Mouse (Mus musculus): Measurements from ENCODE around the gene Synj2. TPM values are rescaled to one million over a fixed set of nuclear protein-coding genes. Genes with fewer than 3 reads are reported as not detected.
A peak's percentile ranks its signal among the peaks of the same experiment; 100 is the strongest.

The Synj2 gene
- polyA plus RNA-seq, 2 experiments, result 3.3 to 4.4 TPM

- Histone ChIP-seq H3K4me1 (ENCODE audit: control insufficient read depth, insufficient read depth, low read length) (peaks cover 5% of the 10 kb centered on the region), H3K4me3 (replicated peaks; ENCODE audit: low read length) (no peak overlapping the region), H3K27ac (replicated peaks; ENCODE audit: low read depth, low read length) (no peak overlapping the region), H3K9ac (ENCODE audit: low read depth, low read length, severe bottlenecking) (no peak overlapping the region), H3K9me3 (ENCODE audit: control insufficient read depth, low read length) (no peaks in the 10 kb centered on the region), H3K27me3 (ENCODE audit: control insufficient read depth, insufficient read depth, low read length) (no peaks in the 10 kb centered on the region), H3K36me3 (ENCODE audit: control insufficient read depth, insufficient read depth, low read length) (no peaks in the 10 kb centered on the region), H3K4me2 (replicated peaks; ENCODE audit: low read depth, low read length, severe bottlenecking) (no peak overlapping the region)
- 46% methylated on average over 3 of the region's 3 CpGs for WGBS
- ATAC-seq (ENCODE audit: low FRiP score, low read depth) (no peak), DNase-seq (ENCODE audit: low spot score) (no peak)
- no peak for TF ChIP-seq POLR2A (IDR thresholded peaks at IDR 0.05; ENCODE audit: borderline replicate concordance, extremely low read depth, insufficient read depth, insufficient read length)
These were observed 16.0 kb downstream of the Synj2 start for GRCm38 (mm10) chr17:5957097-5957496.

- TF ChIP-seq POLR2A (IDR thresholded peaks at IDR 0.05; ENCODE audit: borderline replicate concordance, extremely low read depth, insufficient read depth, insufficient read length), result no peak
- DNase-seq (ENCODE audit: low spot score) (no peak), ATAC-seq (ENCODE audit: low FRiP score, low read depth) (no peak)
- WGBS, result 84% methylated on average over 5 of the region's 5 CpGs
- H3K27me3 ChIP-seq (ENCODE audit: control insufficient read depth, insufficient read depth, low read length), result no peaks in the 10 kb centered on the region
- no peaks in the 10 kb centered on the region for H3K9me3 ChIP-seq (ENCODE audit: control insufficient read depth, low read length)
- no peak overlapping the region for H3K9ac ChIP-seq (ENCODE audit: low read depth, low read length, severe bottlenecking)
- H3K4me3 ChIP-seq (replicated peaks; ENCODE audit: low read length), result no peak overlapping the region
- no peak overlapping the region for H3K27ac ChIP-seq (replicated peaks; ENCODE audit: low read depth, low read length)
- H3K36me3 ChIP-seq (ENCODE audit: control insufficient read depth, insufficient read depth, low read length), result no peaks in the 10 kb centered on the region
- H3K4me2 ChIP-seq (replicated peaks; ENCODE audit: low read depth, low read length, severe bottlenecking), result no peak overlapping the region
- peaks cover 5% of the 10 kb centered on the region for H3K4me1 ChIP-seq (ENCODE audit: control insufficient read depth, insufficient read depth, low read length)
These were observed 17.1 kb downstream of the Synj2 start for GRCm38 (mm10) chr17:5958229-5958628.

GRCm38 (mm10) chr17:5958636-5959035 is 17.6 kb downstream of the Synj2 start:
- H3K36me3 ChIP-seq (ENCODE audit: control insufficient read depth, insufficient read depth, low read length), result no peaks in the 10 kb centered on the region
- no peak overlapping the region for H3K9ac ChIP-seq (ENCODE audit: low read depth, low read length, severe bottlenecking)
- H3K27me3 ChIP-seq (ENCODE audit: control insufficient read depth, insufficient read depth, low read length), result no peaks in the 10 kb centered on the region
- H3K4me3 ChIP-seq (replicated peaks; ENCODE audit: low read length), result no peak overlapping the region
- no peaks in the 10 kb centered on the region for H3K9me3 ChIP-seq (ENCODE audit: control insufficient read depth, low read length)
- ATAC-seq (ENCODE audit: low FRiP score, low read depth) (no peak), DNase-seq (ENCODE audit: low spot score) (no peak)
- H3K4me1 ChIP-seq (ENCODE audit: control insufficient read depth, insufficient read depth, low read length), result peaks cover 5% of the 10 kb centered on the region
- no peak for TF ChIP-seq POLR2A (IDR thresholded peaks at IDR 0.05; ENCODE audit: borderline replicate concordance, extremely low read depth, insufficient read depth, insufficient read length)
- no peak overlapping the region for H3K4me2 ChIP-seq (replicated peaks; ENCODE audit: low read depth, low read length, severe bottlenecking)
- H3K27ac ChIP-seq (replicated peaks; ENCODE audit: low read depth, low read length), result no peak overlapping the region
- WGBS, result 80% methylated on average over 10 of the region's 10 CpGs

- H3K27ac ChIP-seq (replicated peaks; ENCODE audit: low read depth, low read length), result no peak overlapping the region
- no peak overlapping the region for H3K4me3 ChIP-seq (replicated peaks; ENCODE audit: low read length)
- no peak overlapping the region for H3K4me2 ChIP-seq (replicated peaks; ENCODE audit: low read depth, low read length, severe bottlenecking)
- H3K9ac ChIP-seq (ENCODE audit: low read depth, low read length, severe bottlenecking), result no peak overlapping the region
- ATAC-seq (ENCODE audit: low FRiP score, low read depth) (no peak), DNase-seq (ENCODE audit: low spot score) (no peak)
- no peaks in the 10 kb centered on the region for H3K27me3 ChIP-seq (ENCODE audit: control insufficient read depth, insufficient read depth, low read length)
- H3K36me3 ChIP-seq (ENCODE audit: control insufficient read depth, insufficient read depth, low read length), result no peaks in the 10 kb centered on the region
- 56% methylated on average over 7 of the region's 7 CpGs for WGBS
- H3K4me1 ChIP-seq (ENCODE audit: control insufficient read depth, insufficient read depth, low read length), result peaks cover 5% of the 10 kb centered on the region
- no peak for TF ChIP-seq POLR2A (IDR thresholded peaks at IDR 0.05; ENCODE audit: borderline replicate concordance, extremely low read depth, insufficient read depth, insufficient read length)
- H3K9me3 ChIP-seq (ENCODE audit: control insufficient read depth, low read length), result no peaks in the 10 kb centered on the region
These were observed 18.0 kb downstream of the Synj2 start for GRCm38 (mm10) chr17:5959096-5959495.

GRCm38 (mm10) chr17:5959802-5960201 is 18.7 kb downstream of the Synj2 start:
- no peak for TF ChIP-seq POLR2A (IDR thresholded peaks at IDR 0.05; ENCODE audit: borderline replicate concordance, extremely low read depth, insufficient read depth, insufficient read length)
- H3K36me3 ChIP-seq (ENCODE audit: control insufficient read depth, insufficient read depth, low read length), result no peaks in the 10 kb centered on the region
- H3K4me2 ChIP-seq (replicated peaks; ENCODE audit: low read depth, low read length, severe bottlenecking), result no peak overlapping the region
- H3K9ac ChIP-seq (ENCODE audit: low read depth, low read length, severe bottlenecking), result no peak overlapping the region
- no peaks in the 10 kb centered on the region for H3K9me3 ChIP-seq (ENCODE audit: control insufficient read depth, low read length)
- peak; percentile 39 for DNase-seq (ENCODE audit: low spot score)
- H3K4me1 ChIP-seq (ENCODE audit: control insufficient read depth, insufficient read depth, low read length), result peaks cover 5% of the 10 kb centered on the region
- H3K4me3 ChIP-seq (replicated peaks; ENCODE audit: low read length), result no peak overlapping the region
- H3K27me3 ChIP-seq (ENCODE audit: control insufficient read depth, insufficient read depth, low read length), result no peaks in the 10 kb centered on the region
- 0 out of 2 replicates have a peak overlapping the region, but pooled peaks have one; percentile 44 for H3K27ac ChIP-seq (replicated peaks; ENCODE audit: low read depth, low read length)
- ATAC-seq (ENCODE audit: low FRiP score, low read depth), result peak; percentile 72; the same call in 1 of the 2 replicates
- 45% methylated on average over 9 of the region's 9 CpGs for WGBS

GRCm38 (mm10) chr17:5963766-5964165 is 22.7 kb downstream of the Synj2 start:
- no peak for TF ChIP-seq POLR2A (IDR thresholded peaks at IDR 0.05; ENCODE audit: borderline replicate concordance, extremely low read depth, insufficient read depth, insufficient read length)
- H3K36me3 ChIP-seq (ENCODE audit: control insufficient read depth, insufficient read depth, low read length), result no peaks in the 10 kb centered on the region

More at GRCm38 (mm10) chr17:5963766-5964165, 22.7 kb downstream of the Synj2 start:
- Histone ChIP-seq H3K4me2 (replicated peaks; ENCODE audit: low read depth, low read length, severe bottlenecking) (no peak overlapping the region), H3K4me1 (ENCODE audit: control insufficient read depth, insufficient read depth, low read length) (peaks cover 5% of the 10 kb centered on the region), H3K9me3 (ENCODE audit: control insufficient read depth, low read length) (no peaks in the 10 kb centered on the region), H3K4me3 (replicated peaks; ENCODE audit: low read length) (no peak overlapping the region), H3K9ac (ENCODE audit: low read depth, low read length, severe bottlenecking) (no peak overlapping the region), H3K27me3 (ENCODE audit: control insufficient read depth, insufficient read depth, low read length) (no peaks in the 10 kb centered on the region), H3K27ac (replicated peaks; ENCODE audit: low read depth, low read length) (no peak overlapping the region)
- ATAC-seq (ENCODE audit: low FRiP score, low read depth), result no peak
- WGBS, result 90% methylated on average over 8 of the region's 8 CpGs
- no peak for DNase-seq (ENCODE audit: low spot score)
